Mouse (Mus musculus) ovary, postnatal 36 days (tissue): ENCODE measurements around the gene Qpct.
A peak's percentile ranks its signal among the peaks of the same experiment; 100 is the strongest.

ENCODE experiments used
- DNase-seq: peaks from one replicate; pipeline ENCODE4 v3.0.0; 2022; ENCODE audit warnings: low spot score, mixed read lengths

Qpct gene

GRCm38 (mm10) chr17:79051606-79052005, at the start of gene Qpct:
Gene Qpct (plus strand): TSS chr17:79051906.
- DNase-seq, result no peak

DNA sequence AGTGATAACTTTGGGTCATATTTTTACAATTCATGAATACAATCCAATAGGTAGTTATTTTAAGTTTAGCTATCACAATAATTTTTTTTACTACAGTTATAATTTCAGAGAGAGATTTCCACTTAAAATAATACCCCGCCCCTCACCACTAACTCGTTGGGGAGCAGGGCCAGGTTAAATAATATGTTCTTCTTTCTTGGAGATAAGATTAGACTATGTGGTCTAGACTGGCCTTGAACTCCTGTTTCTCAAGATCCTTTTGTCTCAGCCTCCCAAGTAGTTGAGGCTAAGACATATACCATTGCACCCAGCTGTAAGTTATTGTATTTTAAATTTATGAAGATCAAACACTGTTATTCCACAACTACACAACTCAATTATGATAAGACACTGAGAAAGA, 38.1 kb upstream of the Qpct start:
- no peak for DNase-seq

DNA sequence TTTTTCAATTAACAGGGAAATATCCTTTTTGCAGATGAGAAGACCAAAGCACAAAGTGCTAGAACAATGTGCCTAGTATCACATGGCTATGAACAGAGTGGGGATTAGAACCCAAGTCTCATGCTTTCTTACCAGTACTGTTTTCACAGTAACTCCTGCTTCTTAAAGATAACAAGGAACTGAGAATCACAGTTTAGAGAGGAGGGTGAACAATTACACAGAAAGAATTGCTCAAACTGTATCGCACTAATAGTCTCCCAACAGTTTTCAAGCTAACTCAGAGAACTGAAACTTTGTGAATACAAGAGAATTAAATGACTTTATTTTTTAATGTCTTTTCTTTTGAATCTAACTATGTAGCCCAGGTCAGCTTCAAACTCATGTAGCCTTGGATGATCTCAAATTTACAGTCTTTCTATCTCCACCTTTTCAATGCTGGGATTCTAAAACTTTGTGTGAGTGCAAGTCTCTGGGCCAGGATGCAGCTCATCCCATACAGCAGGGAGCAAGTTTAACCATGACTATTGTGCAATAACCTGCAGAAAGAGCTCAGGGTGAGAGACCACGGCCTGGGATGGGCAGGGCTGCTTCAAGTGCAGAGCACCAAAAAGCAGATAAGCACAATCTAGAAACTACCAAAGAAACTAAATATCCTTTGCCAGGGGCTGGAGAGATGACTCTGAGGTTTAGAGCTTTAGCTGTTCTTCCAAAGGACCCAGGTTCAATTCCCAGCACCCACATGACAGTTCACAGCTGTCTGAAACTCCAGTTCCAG, 36.6 kb upstream of the Qpct start:
- no peak for DNase-seq

GRCm38 (mm10) chr17:79015831-79016230, 35.9 kb upstream of the Qpct start:
- DNase-seq, result no peak

GRCm38 (mm10) chr17:79018422-79018821, 33.3 kb upstream of the Qpct start:
- DNase-seq, result no peak

DNA sequence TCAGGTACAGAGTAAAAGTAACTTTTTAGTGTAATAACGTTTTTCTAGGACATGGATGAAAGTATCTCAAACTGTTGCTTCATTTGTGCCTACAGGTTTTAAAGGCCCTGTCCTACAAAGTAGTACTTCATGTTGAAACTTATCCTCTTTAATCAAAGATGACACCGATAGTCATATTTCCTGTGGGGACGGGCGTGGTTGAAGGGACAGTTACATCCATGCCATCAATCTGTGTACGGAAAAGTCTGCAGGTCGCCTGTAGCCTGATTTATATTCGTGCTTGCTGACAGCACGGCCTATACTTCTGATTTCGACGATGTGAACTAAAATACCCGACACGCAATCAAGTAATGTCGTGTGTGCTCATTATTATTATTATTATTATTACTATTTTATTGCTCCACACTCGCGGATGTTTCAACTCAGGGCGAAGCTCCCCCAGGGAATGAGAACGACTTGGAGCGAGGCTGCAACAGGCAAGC, 31.9 kb upstream of the Qpct start:
- no peak for DNase-seq

GRCm38 (mm10) chr17:79020208-79020983, 31.3 kb upstream of the Qpct start, which contains the start of gene Prkd3:
Gene Prkd3 (minus strand): TSS chr17:79020816.
- DNase-seq, result peak; percentile 74

GRCm38 (mm10) chr17:79020984-79021335, 30.7 kb upstream of the Qpct start:
- DNase-seq, result no peak

DNA sequence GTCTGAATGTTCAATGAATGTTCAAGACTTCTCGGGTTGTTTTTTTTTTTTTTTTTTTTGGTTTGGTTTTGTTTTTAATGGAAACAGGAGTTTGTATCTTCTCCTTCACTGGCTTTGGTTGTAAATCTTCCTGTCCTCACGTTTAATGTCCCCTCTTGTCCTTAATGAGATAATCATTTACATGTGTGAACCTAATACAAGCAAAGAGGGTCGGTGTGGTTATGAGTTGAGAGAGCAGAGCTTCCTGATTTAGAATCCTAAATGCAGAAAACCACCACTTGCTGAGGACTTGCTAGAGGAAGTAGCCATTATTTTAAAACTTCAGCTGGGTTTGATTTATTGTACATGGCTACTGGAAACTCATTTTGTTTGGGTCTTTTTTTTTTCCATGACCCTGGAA, 29.0 kb upstream of the Qpct start:
- no peak for DNase-seq

DNA sequence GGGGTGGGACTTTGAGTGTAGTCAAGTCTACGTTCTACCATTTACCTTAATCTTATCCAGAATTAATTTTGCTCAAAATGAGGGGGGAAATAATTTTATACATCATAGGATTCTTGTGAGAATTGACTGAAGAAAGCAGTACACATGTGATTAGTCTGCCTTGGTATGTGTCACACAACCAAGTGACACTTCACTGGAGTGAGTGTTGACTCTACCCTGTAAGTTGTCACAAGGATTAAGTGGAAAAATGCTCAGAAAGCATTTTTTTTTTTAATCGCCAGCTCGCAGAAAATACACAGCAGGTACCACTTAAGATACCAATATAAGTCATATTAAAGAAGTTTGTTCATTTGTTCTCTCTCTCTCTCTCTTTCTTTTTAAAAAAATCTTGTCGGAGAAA, 27.2 kb upstream of the Qpct start:
- no peak for DNase-seq

- DNase-seq, result no peak
Observed at GRCm38 (mm10) chr17:79029226-79029625, 22.5 kb upstream of the Qpct start.

DNA sequence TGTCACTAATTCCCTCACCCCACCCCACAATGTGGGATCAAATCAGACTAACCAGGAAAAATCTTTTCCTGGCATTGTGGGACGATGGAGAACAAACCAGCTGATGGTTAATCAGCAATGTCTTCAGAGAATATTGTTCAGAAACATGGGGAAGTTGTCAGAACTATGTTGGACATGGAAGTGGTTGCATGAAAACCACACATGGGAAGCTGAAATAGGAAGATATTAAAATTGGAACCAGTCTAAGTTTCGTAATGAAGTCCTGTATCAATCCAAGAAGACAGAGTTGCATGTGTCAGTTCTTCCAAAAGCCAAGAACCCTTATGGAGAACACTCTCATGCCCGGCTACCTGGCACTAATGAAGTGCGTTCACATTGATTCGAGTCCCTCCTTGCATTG, 20.1 kb upstream of the Qpct start:
- no peak for DNase-seq

DNA sequence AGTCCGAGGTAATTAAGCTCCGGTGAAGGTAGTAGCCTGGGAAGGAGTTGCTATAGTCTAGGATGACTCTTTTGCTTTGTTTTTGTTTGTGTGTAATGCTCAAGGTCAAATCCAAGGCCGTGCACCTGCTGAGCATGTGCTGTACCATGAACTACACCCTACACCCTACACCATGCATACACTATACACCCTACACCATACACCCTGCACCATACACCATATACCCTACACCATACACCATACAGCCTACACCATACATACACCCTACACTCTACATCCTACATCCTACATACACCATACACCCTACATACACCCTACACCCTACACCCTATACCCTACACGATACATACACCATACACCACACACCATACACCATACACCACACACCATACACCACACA, 18.9 kb upstream of the Qpct start:
- no peak for DNase-seq

- DNase-seq, result no peak
Observed at GRCm38 (mm10) chr17:79039660-79040059, 12.0 kb upstream of the Qpct start.

DNA sequence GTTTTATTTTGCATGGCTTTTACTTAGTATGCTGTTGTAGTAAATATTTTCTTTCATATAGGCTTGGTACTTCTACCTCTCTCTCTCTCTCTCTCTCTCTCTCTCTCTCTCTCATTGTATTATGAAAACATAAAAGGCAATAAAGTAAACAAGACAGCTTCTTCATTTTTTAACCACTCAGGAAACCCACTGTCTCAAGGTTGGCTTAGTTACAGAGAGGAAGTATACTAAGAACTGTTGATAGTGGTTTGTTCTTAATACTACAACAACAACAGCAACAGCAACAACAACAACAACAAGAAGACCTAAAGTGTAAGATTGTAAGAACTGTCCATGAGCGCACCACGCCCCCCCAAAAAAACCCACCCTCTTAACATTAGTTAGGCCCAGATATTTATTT, 8.0 kb upstream of the Qpct start:
- no peak for DNase-seq

DNA sequence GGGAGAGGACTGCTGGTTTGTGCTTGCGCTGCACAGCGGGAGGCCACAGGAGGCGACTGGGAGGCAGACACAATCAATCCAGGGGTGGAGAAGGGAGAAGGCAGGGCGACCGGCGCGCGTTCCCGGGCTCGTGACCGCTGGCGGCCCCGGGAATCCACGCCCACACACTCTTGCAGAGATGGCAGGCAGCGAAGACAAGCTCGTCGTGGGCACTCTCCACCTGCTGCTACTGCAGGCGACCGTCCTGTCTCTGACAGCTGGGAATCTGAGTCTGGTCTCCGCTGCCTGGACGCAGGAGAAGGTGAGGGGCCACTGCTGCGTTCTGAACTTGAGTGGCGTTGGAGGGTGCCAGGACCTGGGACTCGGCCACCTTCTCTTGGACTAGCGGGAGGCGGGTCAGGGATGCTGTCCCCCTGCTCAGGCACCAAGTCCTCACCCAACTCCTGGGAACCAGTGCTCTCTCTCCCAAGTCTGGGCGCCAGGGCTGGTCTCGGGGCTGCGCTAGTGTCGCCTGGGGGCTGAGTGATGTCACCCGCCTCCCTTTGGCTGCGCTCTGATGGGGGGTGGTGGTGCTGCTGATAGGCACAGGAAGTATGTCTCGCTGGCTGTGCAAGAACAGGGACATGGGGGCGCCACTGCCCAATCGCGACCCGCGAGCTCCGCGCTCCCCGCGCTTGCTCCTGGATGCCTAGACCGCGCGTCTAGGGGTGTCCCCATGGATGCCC, 544 bp downstream of the Qpct start:
- DNase-seq, result peak; percentile 67

DNA sequence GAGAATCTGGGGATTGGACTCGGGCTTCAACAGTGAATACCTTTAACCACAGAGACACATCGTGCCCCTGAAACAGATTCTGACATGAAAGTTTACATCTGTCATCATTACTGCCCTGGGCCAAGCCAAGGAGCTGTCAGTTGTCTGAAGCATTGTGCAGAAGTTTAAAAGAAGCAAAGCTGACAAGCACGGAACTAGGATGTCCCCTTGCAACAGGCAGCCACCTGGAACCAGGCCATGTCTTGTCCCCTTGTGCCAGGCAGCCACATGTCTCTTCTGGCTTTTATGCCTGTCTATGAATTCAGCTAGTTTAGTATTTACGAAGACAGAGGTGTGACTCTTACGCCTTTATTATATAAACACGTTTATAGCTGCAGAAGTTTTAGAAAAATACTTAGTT, 6.6 kb downstream of the Qpct start:
- no peak for DNase-seq

DNA sequence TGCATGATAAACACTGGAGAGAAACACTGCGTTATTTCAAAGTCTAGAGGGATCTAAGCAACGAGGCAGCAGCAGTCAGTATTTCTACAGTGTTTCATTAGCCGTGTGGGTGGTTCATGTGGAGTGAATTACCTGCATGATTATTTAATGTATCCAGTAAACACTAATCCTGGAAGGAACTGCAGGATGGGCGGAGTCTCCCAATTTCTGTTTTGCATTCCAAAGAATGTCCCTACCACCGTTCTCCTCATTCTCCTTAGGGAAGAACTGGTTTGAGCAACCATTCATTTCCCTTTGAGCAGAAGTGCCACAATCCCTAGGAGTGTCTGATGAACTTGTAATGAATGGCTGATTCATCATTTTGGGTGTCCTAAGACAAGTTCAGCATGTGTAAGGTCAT, 8.5 kb downstream of the Qpct start:
- no peak for DNase-seq

GRCm38 (mm10) chr17:79064250-79064649, 12.5 kb downstream of the Qpct start:
- no peak for DNase-seq

DNA sequence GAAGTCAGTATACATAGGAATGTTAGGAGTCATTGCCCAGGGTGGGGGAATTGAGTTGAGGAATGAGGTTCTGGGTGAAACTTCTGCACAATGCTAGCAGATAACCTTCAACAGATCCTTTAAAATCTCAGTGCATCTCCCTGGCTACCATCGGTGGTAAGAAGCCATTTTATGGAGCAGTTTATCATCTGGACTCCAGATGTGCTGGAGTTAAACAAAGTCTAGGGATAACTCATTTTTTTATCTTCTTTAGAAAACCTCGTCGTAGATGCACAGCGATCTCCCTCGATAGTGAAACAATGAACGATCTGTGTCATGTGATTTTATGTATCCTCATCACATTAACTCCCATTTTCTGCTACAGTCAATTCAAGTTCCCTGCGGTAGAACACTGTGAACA, 16.9 kb downstream of the Qpct start:
- no peak for DNase-seq

GRCm38 (mm10) chr17:79069019-79069418, 17.3 kb downstream of the Qpct start:
- no peak for DNase-seq

GRCm38 (mm10) chr17:79069766-79070480, 18.2 kb downstream of the Qpct start:
- no peak for DNase-seq
